Mouse (Mus musculus) kidney, postnatal 14 days (tissue): Measurements from ENCODE around the gene Nup133.
"Not testable (repeated sequence)": the region's sequence is repeated elsewhere in the genome, so short reads cannot be mapped to it uniquely, and the experiment has no call there.

Experiments
- DNase-seq: peaks from one replicate; pipeline ENCODE4 v3.0.0; 2022; ENCODE audit warnings: mixed read lengths

Nup133 gene

GRCm38 (mm10) chr8:123948942-123949685, at the start of gene Nup133:
Nup133 (minus strand) TSS chr8:123949265.
- DNase-seq: peak; percentile 100

GRCm38 (mm10) chr8:123993997-123994396, 44.9 kb upstream of the Nup133 start:
- no peak for DNase-seq

DNA sequence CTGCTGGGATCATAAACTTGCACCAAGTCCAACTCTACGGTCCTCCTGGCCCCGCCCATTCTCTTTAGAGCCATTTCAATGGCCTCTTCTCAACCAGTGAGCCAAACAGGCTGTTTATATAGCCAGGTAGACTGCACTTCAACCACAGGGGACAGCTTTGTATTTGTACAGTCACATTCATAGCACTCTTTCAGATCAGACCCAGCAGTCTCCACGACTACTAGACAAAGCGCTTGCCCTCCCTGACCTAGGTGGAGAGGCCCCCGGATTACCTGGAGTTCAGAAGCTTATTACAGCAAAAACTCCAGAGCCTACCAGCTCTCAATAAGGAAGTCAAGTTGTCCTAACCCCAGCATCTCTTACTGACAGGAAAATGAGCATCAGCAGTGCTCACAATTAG, 44.5 kb upstream of the Nup133 start:
- DNase-seq: no peak

- no peak for DNase-seq
Observed at GRCm38 (mm10) chr8:123992587-123992986, 43.5 kb upstream of the Nup133 start.

- DNase-seq: no peak
Observed at GRCm38 (mm10) chr8:123990277-123991049, 41.4 kb upstream of the Nup133 start.

DNA sequence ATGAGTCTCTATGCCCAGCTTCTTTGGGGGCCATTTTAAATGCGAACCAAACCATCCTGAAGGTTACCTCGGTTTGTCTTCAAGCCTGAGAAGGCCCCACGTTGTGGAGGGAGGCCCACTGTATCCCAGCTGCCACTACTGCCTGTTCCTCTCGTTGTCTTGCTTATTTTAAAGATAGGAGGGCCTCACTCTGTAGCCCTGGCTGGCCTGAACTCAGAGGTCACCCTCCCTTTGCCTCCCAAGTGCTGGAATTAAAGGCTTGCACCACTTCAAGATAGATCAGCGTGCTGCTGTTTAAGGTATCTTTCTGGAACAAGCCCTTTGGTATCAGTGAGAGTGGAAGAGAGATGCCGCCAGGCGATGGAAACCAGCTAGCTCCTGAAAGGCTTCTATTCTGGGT, 40.1 kb upstream of the Nup133 start:
- no peak for DNase-seq

DNA sequence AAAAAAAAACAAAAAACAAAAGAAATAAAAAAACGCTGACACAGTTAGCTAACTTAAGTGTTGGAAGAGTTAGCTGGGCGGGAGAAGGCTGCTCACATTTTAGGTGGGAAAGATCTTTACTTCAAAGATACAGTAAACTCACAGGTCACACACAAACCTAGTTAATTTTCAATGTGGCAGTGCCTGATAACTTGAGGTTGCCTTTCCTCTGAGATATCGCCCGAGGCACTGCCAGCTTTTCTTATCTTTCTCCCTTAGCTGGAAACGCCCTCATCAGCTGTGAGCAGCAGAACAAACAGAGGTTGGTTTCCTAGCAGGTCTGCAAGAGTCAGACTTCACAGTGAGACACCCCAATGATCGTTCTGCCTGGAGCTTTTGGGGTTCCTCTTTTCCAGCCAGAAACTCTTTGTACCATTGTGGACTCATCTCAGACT, 39.6 kb upstream of the Nup133 start:
- no peak for DNase-seq

GRCm38 (mm10) chr8:123982826-123983400, 33.8 kb upstream of the Nup133 start, which contains the start of gene Abcb10:
Abcb10 (minus strand) TSS chr8:123983122.
- peak; percentile 95 for DNase-seq

DNA sequence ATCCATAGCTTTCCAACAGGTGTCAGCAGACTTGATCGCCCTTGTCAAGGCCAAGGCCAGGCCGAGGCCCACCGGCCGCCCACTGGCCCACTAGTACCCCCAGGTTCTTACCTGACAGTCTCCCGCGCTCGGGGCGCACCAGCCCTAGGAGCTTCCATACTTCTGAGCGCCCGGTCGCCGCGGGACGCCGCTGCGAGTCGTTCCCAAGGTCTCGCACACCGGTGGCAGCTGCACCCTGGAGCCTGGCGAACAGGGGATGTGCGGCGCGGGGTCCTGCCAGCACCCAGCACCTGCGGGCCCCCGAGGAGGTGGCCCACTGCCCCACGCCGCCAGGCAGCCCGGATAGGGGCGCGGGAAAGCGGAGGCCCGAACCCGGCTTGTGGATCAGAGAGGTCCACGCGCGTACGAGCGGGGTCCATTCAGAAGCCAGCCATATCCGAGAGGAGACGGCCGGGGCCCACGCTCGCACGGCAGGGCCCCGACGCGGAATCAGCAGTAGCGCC, 33.3 kb upstream of the Nup133 start:
- no peak for DNase-seq

DNA sequence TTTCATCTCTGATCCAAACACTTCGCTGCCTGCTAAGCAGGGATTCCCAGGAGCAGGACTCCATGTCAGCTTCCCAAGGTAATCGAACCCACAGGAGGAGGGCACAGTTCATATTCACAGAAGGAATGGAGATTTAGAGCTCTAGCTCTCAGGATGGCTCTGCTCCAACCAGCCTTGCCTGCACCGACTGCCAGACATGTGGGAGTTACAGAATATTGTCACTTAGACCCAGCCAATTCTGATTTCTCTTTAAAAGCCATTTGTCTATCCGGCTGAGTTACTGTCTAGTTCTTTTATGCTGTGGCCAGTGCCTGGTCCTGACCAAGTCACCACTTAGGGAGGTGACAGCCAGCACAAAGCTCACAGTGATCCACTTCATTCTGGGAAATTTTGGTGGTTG, 32.6 kb upstream of the Nup133 start:
- no peak for DNase-seq

DNA sequence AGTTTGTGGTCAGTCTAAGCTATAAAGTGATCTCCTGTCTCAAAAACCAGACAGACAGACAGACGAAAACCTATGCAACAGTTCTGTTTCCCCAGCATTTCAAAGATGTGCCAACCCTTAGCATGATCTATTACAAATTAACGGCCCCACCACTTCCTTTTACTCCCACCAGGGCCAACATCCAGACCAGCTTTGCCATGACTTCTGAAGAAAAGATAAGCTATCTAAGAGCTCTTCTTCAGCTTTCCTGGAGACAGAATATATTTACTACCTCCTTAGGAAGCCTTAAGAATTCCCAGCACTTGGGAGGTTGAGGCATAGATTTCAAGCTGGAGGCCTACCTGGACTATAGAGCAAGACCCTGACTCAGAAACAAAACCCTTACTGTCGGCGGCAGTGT, 31.2 kb upstream of the Nup133 start:
- DNase-seq: no peak

DNA sequence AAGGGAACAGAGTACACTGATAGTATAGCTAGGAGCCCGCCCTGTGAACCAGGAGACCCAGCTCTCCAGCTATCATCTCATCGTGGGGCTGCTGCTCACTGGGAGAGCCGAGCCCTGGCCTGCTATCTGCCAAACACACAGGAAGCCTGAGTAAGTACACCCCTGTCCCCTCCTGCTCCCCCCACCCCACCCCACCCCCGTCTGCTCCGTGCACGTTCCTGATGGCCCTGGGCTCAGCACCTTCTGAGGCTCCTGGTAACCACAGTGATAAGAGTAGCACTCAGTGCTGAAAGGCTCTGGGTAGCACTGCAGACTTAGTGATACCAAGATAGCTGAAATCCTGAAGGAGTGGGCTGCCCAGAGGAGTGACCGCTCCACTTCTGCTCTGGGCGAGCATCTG, 29.9 kb upstream of the Nup133 start:
- DNase-seq: no peak

GRCm38 (mm10) chr8:123978166-123978838, 29.2 kb upstream of the Nup133 start:
- peak; percentile 50 for DNase-seq

GRCm38 (mm10) chr8:123977499-123977898, 28.4 kb upstream of the Nup133 start:
- no peak for DNase-seq

- DNase-seq: no peak
Observed at GRCm38 (mm10) chr8:123973495-123973894, 24.4 kb upstream of the Nup133 start.

DNA sequence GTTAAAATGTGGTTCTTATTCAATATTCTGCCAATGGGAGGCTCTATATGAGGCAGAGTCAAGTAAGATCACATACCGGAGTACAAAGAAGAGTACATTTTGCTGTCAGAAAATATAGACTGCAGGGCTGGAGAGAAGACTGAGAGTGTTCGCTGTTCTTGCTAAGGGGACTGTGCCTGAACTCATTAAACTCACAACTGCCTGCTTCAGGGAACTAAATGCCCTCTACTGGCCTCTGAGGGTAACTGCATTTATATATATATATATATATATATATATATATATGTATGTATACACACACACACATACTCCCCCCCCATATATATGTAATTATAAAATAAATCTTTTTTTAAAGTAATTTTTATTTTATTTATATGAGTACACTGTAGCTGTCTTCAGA, 17.8 kb upstream of the Nup133 start:
- no peak for DNase-seq

GRCm38 (mm10) chr8:123961371-123961770, 12.3 kb upstream of the Nup133 start:
- DNase-seq: no peak

DNA sequence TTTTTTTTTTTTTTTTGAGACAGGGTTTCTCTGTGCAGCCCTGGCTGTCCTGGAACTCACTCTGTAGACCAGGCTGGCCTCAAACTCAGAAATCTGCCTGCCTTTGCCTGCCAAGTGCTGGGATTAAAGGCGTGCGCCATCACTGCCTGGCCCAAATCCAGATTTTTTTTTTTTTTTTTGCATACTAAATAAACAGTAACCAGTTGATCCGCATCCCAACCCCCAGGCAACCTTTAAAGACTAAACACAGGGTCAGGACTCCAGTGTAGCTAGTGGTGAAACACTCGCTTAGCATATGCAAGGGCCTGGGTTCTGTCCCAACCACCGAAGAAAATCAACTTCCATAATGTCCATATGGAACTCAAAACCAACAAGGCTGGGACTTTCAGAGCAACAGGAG, 11.5 kb upstream of the Nup133 start:
- DNase-seq: not testable (repeated sequence)

GRCm38 (mm10) chr8:123960056-123960455, 11.0 kb upstream of the Nup133 start:
- DNase-seq: no peak

DNA sequence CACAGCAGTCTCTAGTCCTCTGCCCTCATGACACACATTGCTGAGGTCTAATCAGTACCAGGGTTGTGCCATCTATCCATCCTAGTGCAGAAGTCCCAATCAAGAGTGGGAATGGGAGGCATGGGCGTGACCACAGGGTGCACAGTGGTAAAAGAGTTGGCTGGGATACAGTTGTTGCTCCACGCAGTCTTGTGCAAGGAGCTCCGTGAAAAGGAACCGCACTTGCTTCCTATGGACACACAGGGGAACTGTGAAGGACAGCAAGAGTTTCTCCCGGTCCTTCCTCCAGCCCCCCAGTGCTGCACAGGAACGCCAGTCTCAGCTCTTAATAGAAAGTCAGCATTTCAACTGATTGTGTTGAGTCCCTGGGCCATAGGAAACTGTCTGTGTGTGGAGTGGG, 10.4 kb upstream of the Nup133 start:
- no peak for DNase-seq

GRCm38 (mm10) chr8:123958130-123958529, 9.1 kb upstream of the Nup133 start:
- DNase-seq: no peak

- no peak for DNase-seq
Observed at GRCm38 (mm10) chr8:123954246-123954645, 5.2 kb upstream of the Nup133 start.

DNA sequence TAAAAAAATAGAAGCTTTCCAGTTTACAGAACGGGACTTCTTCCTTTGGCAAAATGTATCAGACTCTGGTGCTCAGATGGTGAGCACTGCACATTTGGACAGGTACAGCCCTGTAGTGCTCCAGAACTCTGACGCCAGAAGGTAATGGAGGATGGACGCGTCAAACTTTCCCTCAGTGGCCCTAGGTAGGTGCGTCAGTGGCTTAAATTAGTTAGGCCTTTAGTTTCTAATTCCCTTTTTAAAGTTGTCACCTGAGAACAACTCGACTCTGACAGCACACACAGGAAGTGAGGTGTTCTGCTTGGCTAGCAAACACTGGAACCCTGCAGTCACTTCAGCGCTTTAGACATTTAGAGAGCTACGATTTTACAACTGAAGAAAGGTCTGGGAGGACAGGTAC, 4.6 kb upstream of the Nup133 start:
- no peak for DNase-seq
